ENCODE assay signal across 8 mouse cellular contexts in the genomic region with DNA sequence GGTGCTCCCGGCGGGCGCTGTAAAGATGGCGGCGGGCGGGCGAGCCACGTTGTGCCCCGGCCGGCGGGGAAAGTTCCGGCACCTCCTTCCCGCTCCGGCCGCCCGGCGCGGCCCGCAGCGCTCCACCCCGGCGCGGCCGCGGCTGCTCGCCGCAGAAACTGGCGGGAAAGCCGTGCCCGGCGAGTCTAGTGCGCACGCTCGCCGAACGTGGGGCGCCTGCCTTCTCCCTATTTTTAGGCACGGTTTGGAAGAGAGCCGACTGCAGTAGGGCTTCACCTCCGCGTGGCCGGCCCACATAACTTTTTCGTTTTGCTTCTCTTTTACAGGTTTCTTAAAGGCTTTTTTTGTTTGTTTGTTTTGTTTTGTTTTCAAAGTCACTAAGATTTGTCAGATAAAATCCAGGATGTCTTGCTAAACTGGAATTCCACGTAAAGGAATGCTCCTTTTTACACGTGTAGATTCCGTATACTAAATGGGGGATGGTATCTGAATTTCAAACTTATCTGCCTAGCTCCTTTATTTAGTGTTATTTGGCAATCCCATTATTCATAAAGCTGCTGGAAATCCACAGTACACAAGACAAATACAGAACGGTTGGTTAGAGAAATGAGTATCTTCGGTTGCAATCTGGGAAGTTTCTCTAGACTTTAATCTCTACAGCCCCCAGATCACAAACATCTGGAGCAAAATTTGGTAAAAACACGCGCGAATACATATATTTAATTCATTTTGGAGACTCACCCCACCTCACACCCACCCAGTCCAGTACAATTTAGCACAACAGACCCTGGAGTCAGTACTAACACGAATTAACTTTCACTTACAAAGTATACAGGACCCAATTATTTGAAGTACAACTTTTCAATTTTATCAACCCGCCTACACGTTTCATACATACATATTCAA.
DNase-seq lines count a peak whose midpoint lies in the region; ATAC-seq and TF ChIP-seq lines count a peak whose summit lies in the region.

No protein-coding gene starts in this region.

- peak; percentile 56 for ATAC-seq in G1E (ENCODE audit: extremely low read depth, insufficient number of reproducible peaks, low FRiP score, poor library complexity, severe bottlenecking)
- ATAC-seq in forebrain, embryonic 11.5 days (replicated peaks; ENCODE audit: low FRiP score), result peak; percentile 84
- ATAC-seq in heart, embryonic 16.5 days (replicated peaks; ENCODE audit: extremely low read depth, insufficient read depth, low FRiP score), result peak; percentile 78

- H3K4me3 ChIP-seq in G1E (ENCODE audit: low read depth, low read length), result peak overlapping the region; percentile 94
- peak overlapping the region; percentile 89 for H3K4me3 ChIP-seq in forebrain, embryonic 11.5 days (ENCODE audit: low read depth, low read length)
- peak overlapping the region; percentile 68 for H3K4me3 ChIP-seq in heart, embryonic 16.5 days (ENCODE audit: low read length)

- H3K27me3 ChIP-seq in G1E (ENCODE audit: insufficient read depth, low read length), result no peaks in the 10 kb centered on the region
- no peaks in the 10 kb centered on the region for H3K27me3 ChIP-seq in forebrain, embryonic 11.5 days (ENCODE audit: control insufficient read depth, insufficient read depth, low read length)
- H3K27me3 ChIP-seq in heart, embryonic 16.5 days (ENCODE audit: control insufficient read depth, insufficient read depth, low read length), result no peaks in the 10 kb centered on the region

- H3K4me2 ChIP-seq in forebrain, embryonic 11.5 days (ENCODE audit: low read depth, low read length, severe bottlenecking), result peak overlapping the region; percentile 83
- peak overlapping the region; percentile 69 for H3K4me2 ChIP-seq in heart, embryonic 16.5 days (ENCODE audit: low read depth, low read length)

- H3K36me3 ChIP-seq in G1E (replicated peaks), result peaks cover 27% of the 10 kb centered on the region
- H3K36me3 ChIP-seq in forebrain, embryonic 11.5 days (ENCODE audit: control insufficient read depth, insufficient read depth, low read length), result no peaks in the 10 kb centered on the region; the same call in 1 of the 2 replicates
- no peaks in the 10 kb centered on the region for H3K36me3 ChIP-seq in heart, embryonic 16.5 days (ENCODE audit: control insufficient read depth, insufficient read depth)

- WGBS in forebrain, embryonic 11.5 days, result 13% methylated on average over 42 of the region's 54 CpGs
- 8% methylated on average over 54 of the region's 54 CpGs for WGBS in heart, embryonic 16.5 days

- H3K27ac ChIP-seq in forebrain, embryonic 11.5 days (ENCODE audit: low read depth, low read length), result peak overlapping the region; percentile 99
- H3K27ac ChIP-seq in heart, embryonic 16.5 days (ENCODE audit: low read length), result peak overlapping the region; percentile 100

- H3K9me3 ChIP-seq in G1E (replicated peaks), result no peaks in the 10 kb centered on the region
- no peaks in the 10 kb centered on the region for H3K9me3 ChIP-seq in forebrain, embryonic 11.5 days (ENCODE audit: control insufficient read depth, low read length)
- no peaks in the 10 kb centered on the region for H3K9me3 ChIP-seq in heart, embryonic 16.5 days (replicated peaks; ENCODE audit: control insufficient read depth, low read length)

- peak; percentile 62 for DNase-seq in G1E (ENCODE audit: low spot score)
- peak; percentile 48 for DNase-seq in c-Kit-positive CD71-positive TER-119-negative erythroid progenitor cells, embryonic 14.5 days (ENCODE audit: low read depth)
- DNase-seq in forebrain, embryonic 11.5 days (ENCODE audit: low spot score), result peak; percentile 91
- peak; percentile 79 to 85 for DNase-seq in kidney, postnatal 4 days
- peak; percentile 79 to 81 for DNase-seq in lung, adult 18-20 months
- DNase-seq in ovary, adult 18-20 months (ENCODE audit: low spot score), result peak; percentile 75
- peak; percentile 70 to 71 for DNase-seq in urinary bladder, adult 18-20 months (ENCODE audit: low spot score in 2 of 2)

- peaks cover 37% of the 10 kb centered on the region for H3K4me1 ChIP-seq in G1E (ENCODE audit: insufficient read depth, low read depth, low read length)
- no peaks in the 10 kb centered on the region for H3K4me1 ChIP-seq in forebrain, embryonic 11.5 days (replicated peaks; ENCODE audit: control insufficient read depth, insufficient read depth, low read length)
- H3K4me1 ChIP-seq in heart, embryonic 16.5 days (ENCODE audit: control insufficient read depth, insufficient read depth, low read length), result peaks cover 52% of the 10 kb centered on the region

- H3K9ac ChIP-seq in forebrain, embryonic 11.5 days (ENCODE audit: low read length), result peak overlapping the region; percentile 100
- peak overlapping the region; percentile 98 for H3K9ac ChIP-seq in heart, embryonic 16.5 days (ENCODE audit: low read length)

- no peak for TF ChIP-seq CTCF in G1E (IDR thresholded peaks at IDR 0.05; ENCODE audit: low read depth, low read length)

Comparison
In these comparisons a context has a peak if more than half of its experiments do, and no peak if none do; other contexts are left out.
1. Peak in every context shown above with its lines: DNase-seq, ATAC-seq, H3K4me3 ChIP-seq and H3K27ac ChIP-seq.